Mouse (Mus musculus) hindbrain, embryonic 14.5 days (tissue): ENCODE results near the gene 4430402I18Rik. TPM values are rescaled to one million over a fixed set of nuclear protein-coding genes. Genes with fewer than 3 reads are reported as not detected.

Experiments used
- ATAC-seq: fragments of 200-750 bp; cut with Nextera tagmentation; 2 replicates; pipeline ENCODE4 v1.8.0; 2017; ENCODE audit warnings: moderate number of reproducible peaks, mild to moderate bottlenecking, moderate TSS enrichment, moderate library complexity; ENCODE audit not compliant: low FRiP score
- DNase-seq: peaks from one replicate; pipeline ENCODE4 v3.0.0-alpha.2; 2015; ENCODE audit warnings: low spot score
- H3K27ac ChIP-seq: fragments of 300-500 bp; sonication (generic); 2 replicates; pipeline ENCODE4 v1.5.1; 2014; ENCODE audit warnings: mild to moderate bottlenecking, moderate library complexity
- H3K27me3 ChIP-seq: fragments of 300-500 bp; sonication (generic); 2 replicates; pipeline ENCODE4 v1.6.1; 2014; ENCODE audit warnings: mild to moderate bottlenecking, low read length, mixed read lengths; ENCODE audit not compliant: control insufficient read depth, insufficient read depth
- H3K36me3 ChIP-seq: fragments of 300-500 bp; sonication (generic); replicated peaks from 2 replicates; pipeline ENCODE4 v1.6.1; 2014; ENCODE audit not compliant: control insufficient read depth, insufficient read depth
- H3K4me1 ChIP-seq: fragments of 300-500 bp; sonication (generic); replicated peaks from 2 replicates; pipeline ENCODE4 v1.6.1; 2014; ENCODE audit warnings: antibody characterized with exemption, low read length, mixed read lengths; ENCODE audit not compliant: control insufficient read depth, insufficient read depth
- H3K4me2 ChIP-seq: fragments of 300-500 bp; sonication (generic); replicated peaks from 2 replicates; pipeline ENCODE4 v1.6.1; 2014; ENCODE audit warnings: mild to moderate bottlenecking, moderate library complexity
- H3K4me3 ChIP-seq: fragments of 300-500 bp; sonication (generic); replicated peaks from 2 replicates; pipeline ENCODE4 v1.5.1; 2014; ENCODE audit warnings: mild to moderate bottlenecking, low read length
- H3K9ac ChIP-seq: fragments of 300-500 bp; sonication (generic); 2 replicates; pipeline ENCODE4 v1.6.1; 2014
- H3K9me3 ChIP-seq: fragments of 300-500 bp; sonication (generic); 2 replicates; pipeline ENCODE4 v1.6.1; 2016; ENCODE audit warnings: low read length; ENCODE audit not compliant: control insufficient read depth
- WGBS: fragments of 180-500 bp; shearing (Covaris S2); extraction: QIAGEN DNeasy Blood & Tissue Kit; methylation state at CpG from one replicate; pipeline ENCODE4 v1.1.7; 2014; 5-methylcytosine and 5-hydroxymethylcytosine counted together
- polyA plus RNA-seq: library from polyadenylated mRNA; unstranded; fragments of >200 nt; fragmentation: Nextera tagmentation; extraction: Ambion mirVana; gene quantifications from 2 replicates; pipeline ENCODE4 v1.2.1, GENCODE M21; 2014

4430402I18Rik gene
- polyA plus RNA-seq, 1 experiment from 2014 or later = 2.0 TPM

- no peak overlapping the region for H3K4me3 ChIP-seq
- no peaks in the 10 kb centered on the region for H3K4me1 ChIP-seq
- no peaks in the 10 kb centered on the region for H3K27me3 ChIP-seq
- no peak overlapping the region for H3K9ac ChIP-seq
- H3K4me2 ChIP-seq = no peak overlapping the region
- no peak overlapping the region for H3K27ac ChIP-seq
- DNase-seq (no peak), ATAC-seq (no peak)
- 90% methylated on average over 6 of the region's 6 CpGs for WGBS
- H3K36me3 ChIP-seq = peaks cover 9% of the 10 kb centered on the region; the same call in 1 of the 2 replicates
- no peaks in the 10 kb centered on the region for H3K9me3 ChIP-seq
Observed at GRCm38 (mm10) chr19:28914598-28914997, 53.0 kb downstream of the 4430402I18Rik start.

DNA sequence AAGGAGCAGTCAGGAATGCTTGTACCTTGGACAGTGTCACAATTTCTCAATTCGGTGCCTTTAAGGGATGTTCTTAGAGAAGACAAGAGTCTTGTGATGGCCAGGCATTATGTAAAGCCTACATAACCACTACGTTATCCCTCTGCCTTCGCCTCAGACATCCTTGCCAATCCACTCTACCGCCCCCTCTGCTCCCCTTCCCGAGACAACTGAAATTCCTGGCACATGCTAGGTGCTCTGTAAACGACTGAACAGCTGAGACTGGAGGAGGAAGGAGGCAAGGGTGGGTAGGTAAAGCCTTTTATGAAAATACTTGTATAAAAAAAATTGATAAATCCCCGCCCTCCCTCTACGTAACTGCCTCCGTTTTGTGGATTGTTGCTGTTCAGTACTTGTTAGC, 58.9 kb downstream of the 4430402I18Rik start:
- Histone ChIP-seq H3K27ac (no peak overlapping the region), H3K4me2 (no peak overlapping the region), H3K4me3 (no peak overlapping the region), H3K36me3 (peaks cover 17% of the 10 kb centered on the region), H3K9ac (no peak overlapping the region), H3K27me3 (no peaks in the 10 kb centered on the region), H3K9me3 (no peaks in the 10 kb centered on the region), H3K4me1 (no peaks in the 10 kb centered on the region)
- ATAC-seq (no peak), DNase-seq (no peak)
- WGBS = 90% methylated on average over 9 of the region's 9 CpGs

GRCm38 (mm10) chr19:28908186-28908585, 59.4 kb downstream of the 4430402I18Rik start:
- DNase-seq (no peak), ATAC-seq (no peak)
- Histone ChIP-seq H3K27me3 (no peaks in the 10 kb centered on the region), H3K4me3 (no peak overlapping the region), H3K27ac (no peak overlapping the region), H3K4me2 (no peak overlapping the region), H3K4me1 (no peaks in the 10 kb centered on the region), H3K36me3 (peaks cover 17% of the 10 kb centered on the region), H3K9ac (no peak overlapping the region), H3K9me3 (no peaks in the 10 kb centered on the region)
- 66% methylated on average over 4 of the region's 4 CpGs for WGBS

- no peak overlapping the region for H3K27ac ChIP-seq
- DNase-seq = no peak
- H3K9ac ChIP-seq = no peak overlapping the region
- H3K4me3 ChIP-seq = no peak overlapping the region
- H3K27me3 ChIP-seq = no peaks in the 10 kb centered on the region
- H3K4me2 ChIP-seq = no peak overlapping the region
- no peaks in the 10 kb centered on the region for H3K9me3 ChIP-seq
- WGBS = 95% methylated on average over 8 of the region's 8 CpGs
- no peak for ATAC-seq
- H3K36me3 ChIP-seq = 0 out of 2 replicates have a peak, but pooled peaks cover 6% of the 10 kb centered on the region
- 0 out of 2 replicates have a peak, but pooled peaks cover 7% of the 10 kb centered on the region for H3K4me1 ChIP-seq
Observed at GRCm38 (mm10) chr19:28903536-28904119, 64.0 kb downstream of the 4430402I18Rik start.

- H3K9me3 ChIP-seq = no peaks in the 10 kb centered on the region
- DNase-seq = no peak
- no peak overlapping the region for H3K4me2 ChIP-seq
- no peak overlapping the region for H3K27ac ChIP-seq
- H3K36me3 ChIP-seq = 0 out of 2 replicates have a peak, but pooled peaks cover 6% of the 10 kb centered on the region
- 85% methylated on average over 4 of the region's 4 CpGs for WGBS
- no peak for ATAC-seq
- 0 out of 2 replicates have a peak, but pooled peaks cover 7% of the 10 kb centered on the region for H3K4me1 ChIP-seq
- no peaks in the 10 kb centered on the region for H3K27me3 ChIP-seq
- no peak overlapping the region for H3K4me3 ChIP-seq
- H3K9ac ChIP-seq = no peak overlapping the region
Observed at GRCm38 (mm10) chr19:28902806-28903205, 64.8 kb downstream of the 4430402I18Rik start.

GRCm38 (mm10) chr19:28902111-28902510, 65.5 kb downstream of the 4430402I18Rik start:
- Histone ChIP-seq H3K4me2 (no peak overlapping the region), H3K9ac (no peak overlapping the region), H3K27me3 (no peaks in the 10 kb centered on the region), H3K4me1 (0 out of 2 replicates have a peak, but pooled peaks cover 7% of the 10 kb centered on the region), H3K27ac (no peak overlapping the region), H3K9me3 (no peaks in the 10 kb centered on the region), H3K4me3 (no peak overlapping the region), H3K36me3 (0 out of 2 replicates have a peak, but pooled peaks cover 6% of the 10 kb centered on the region)
- 48% methylated on average over 2 of the region's 2 CpGs for WGBS
- DNase-seq (no peak), ATAC-seq (no peak)

GRCm38 (mm10) chr19:28900771-28901170, 66.8 kb downstream of the 4430402I18Rik start:
- Histone ChIP-seq H3K36me3 (0 out of 2 replicates have a peak, but pooled peaks cover 3% of the 10 kb centered on the region), H3K9ac (no peak overlapping the region), H3K27me3 (no peaks in the 10 kb centered on the region), H3K27ac (no peak overlapping the region), H3K4me1 (0 out of 2 replicates have a peak, but pooled peaks cover 7% of the 10 kb centered on the region), H3K4me2 (no peak overlapping the region), H3K4me3 (no peak overlapping the region), H3K9me3 (no peaks in the 10 kb centered on the region)
- 91% methylated on average over 2 of the region's 2 CpGs for WGBS
- ATAC-seq (no peak), DNase-seq (no peak)

DNA sequence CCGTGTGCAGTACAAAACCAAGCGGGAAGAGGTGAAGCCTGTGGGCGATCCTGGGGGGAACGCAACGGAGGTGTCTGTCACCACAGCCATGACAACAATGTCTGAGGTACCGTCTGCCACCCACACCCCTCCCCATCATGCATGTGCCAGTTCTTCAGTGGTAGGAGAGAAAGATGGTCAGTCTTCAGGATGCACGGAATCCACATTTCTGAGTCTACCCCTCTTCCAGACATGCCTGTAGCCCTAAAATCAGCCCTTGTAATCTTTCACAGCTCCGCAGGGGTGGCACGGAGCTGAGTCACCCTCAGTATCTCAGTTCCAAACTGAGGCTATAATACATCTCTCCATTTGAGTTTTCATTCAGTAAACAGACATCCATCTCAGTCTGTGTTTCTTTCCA, 70.1 kb downstream of the 4430402I18Rik start:
- Histone ChIP-seq H3K4me2 (no peak overlapping the region), H3K9ac (no peak overlapping the region), H3K27ac (no peak overlapping the region), H3K4me1 (0 out of 2 replicates have a peak, but pooled peaks cover 7% of the 10 kb centered on the region), H3K36me3 (0 out of 2 replicates have a peak, but pooled peaks cover 3% of the 10 kb centered on the region), H3K4me3 (no peak overlapping the region), H3K9me3 (no peaks in the 10 kb centered on the region), H3K27me3 (no peaks in the 10 kb centered on the region)
- 86% methylated on average over 9 of the region's 9 CpGs for WGBS
- ATAC-seq (no peak), DNase-seq (no peak)

- no peak overlapping the region for H3K9ac ChIP-seq
- no peak overlapping the region for H3K27ac ChIP-seq
- 0 out of 2 replicates have a peak, but pooled peaks cover 3% of the 10 kb centered on the region for H3K4me1 ChIP-seq
- H3K36me3 ChIP-seq = 0 out of 2 replicates have a peak, but pooled peaks cover 3% of the 10 kb centered on the region
- WGBS = 50% methylated on average over 1 of the region's 1 CpGs
- H3K9me3 ChIP-seq = no peaks in the 10 kb centered on the region
- no peaks in the 10 kb centered on the region for H3K27me3 ChIP-seq
- ATAC-seq (no peak), DNase-seq (no peak)
- H3K4me2 ChIP-seq = no peak overlapping the region
- no peak overlapping the region for H3K4me3 ChIP-seq
Observed at GRCm38 (mm10) chr19:28896639-28897038, 71.0 kb downstream of the 4430402I18Rik start.
